Mouse (Mus musculus) stomach, adult 2 months (tissue): Measurements from ENCODE around the gene Vdr. TPM values are rescaled to one million over a fixed set of nuclear protein-coding genes. Genes with fewer than 3 reads are reported as not detected.

Experiments used
- polyA plus RNA-seq: library from polyadenylated mRNA; depleted of rRNA; stranded (reverse); fragments of >200 nt; gene quantifications from 2 replicates; pipeline ENCODE4 v1.2.3, GENCODE M21; 2012; rRNA removed

The Vdr gene
- 1.2 and 1.6 TPM in 2 replicates for polyA plus RNA-seq

GRCm38 (mm10) chr15:97910530-97910929 lies at the start of gene Vdr:
TSS of gene Vdr (minus strand) at chr15:97910630.

GRCm38 (mm10) chr15:97844037-97845034 lies 66.1 kb downstream of the Vdr start, which contains the start of gene Hdac7:
TSS of gene Hdac7 (minus strand) at chr15:97844502.

Other genes with a start within 250 kb of the Vdr start
- 0.42 and 0.44 TPM in 2 replicates for gene Rpap3, start 204.8 kb downstream of the Vdr start, polyA plus RNA-seq
- gene Endou, start 179.3 kb downstream of the Vdr start, polyA plus RNA-seq, result 5.4 and 6.9 TPM in 2 replicates
- 12.1 and 12.2 TPM in 2 replicates for gene Rapgef3, start 142.7 kb downstream of the Vdr start, polyA plus RNA-seq
- 48.8 and 57.4 TPM in 2 replicates for gene Slc48a1, start 132.1 kb downstream of the Vdr start, polyA plus RNA-seq
- gene Hdac7, start 66.1 kb downstream of the Vdr start, polyA plus RNA-seq, result 26.2 and 28.8 TPM in 2 replicates
- 10.2 and 10.9 TPM in 2 replicates for gene Tmem106c, start 53.6 kb upstream of the Vdr start, polyA plus RNA-seq
- gene Col2a1, start 94.1 kb upstream of the Vdr start, polyA plus RNA-seq, result not detected in 2 replicates
- 12.6 and 15.5 TPM in 2 replicates for gene Pfkm, start 182.0 kb upstream of the Vdr start, polyA plus RNA-seq
- gene Senp1, start 183.1 kb upstream of the Vdr start, polyA plus RNA-seq, result 2.3 and 2.9 TPM in 2 replicates